Comparison of ENCODE assay signal across 10 mouse cellular contexts in the genomic region with DNA sequence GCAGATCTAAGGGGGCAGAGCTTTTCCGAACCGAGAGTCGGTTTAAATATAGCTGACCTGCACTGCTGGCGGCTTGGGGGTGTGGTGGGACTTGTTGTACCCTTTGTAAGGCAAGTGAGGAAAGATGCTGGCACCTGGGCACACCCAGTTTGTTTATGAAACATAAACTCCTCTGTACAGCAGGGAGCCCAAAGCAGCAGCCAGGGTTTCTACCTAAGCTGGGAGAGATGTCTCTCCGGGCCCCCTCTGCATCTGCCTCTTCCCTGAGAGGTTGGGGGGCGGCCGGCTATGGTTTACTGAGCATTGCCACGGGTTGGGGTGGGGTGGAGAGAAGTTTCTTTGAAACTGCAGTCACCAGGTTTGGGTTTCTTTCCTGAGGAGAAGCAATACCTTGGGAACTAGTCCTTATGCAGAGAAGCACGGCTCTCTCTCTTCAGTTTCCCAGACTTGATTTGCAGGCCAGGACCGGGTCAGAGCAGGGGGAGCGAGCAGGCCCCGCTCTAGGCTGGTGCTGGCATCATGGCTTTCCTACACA. TPM values are rescaled to one million over a fixed set of nuclear protein-coding genes. Genes with fewer than 3 reads are reported as not detected.
DNase-seq lines count a peak whose midpoint lies in the region; ATAC-seq and TF ChIP-seq lines count a peak whose summit lies in the region.
"Had no signal": no experiment of that assay in that cellular context is flagged by ENCODE, and none has a peak within 500 bp of the region (broad histone marks: within the 10 kb centered on the region; RNA-seq: fewer than 3 reads in every experiment).

No protein-coding gene starts in this region.

- peaks cover 21% of the 10 kb centered on the region for H3K79me2 ChIP-seq in myocyte (ENCODE audit: control insufficient read depth, insufficient read depth)

- peak overlapping the region; percentile 29 for H3K4me3 ChIP-seq in kidney, embryonic 14.5 days (ENCODE audit: low read length)
- peak overlapping the region; percentile 35 for H3K4me3 ChIP-seq in embryonic facial prominence, embryonic 15.5 days (replicated peaks)
- H3K4me3 ChIP-seq in intestine, embryonic 16.5 days (ENCODE audit: low read length), result peak overlapping the region; percentile 46
- no peak overlapping the region for H3K4me3 ChIP-seq in myocyte
- H3K4me3 ChIP-seq: megakaryocyte, embryonic 14.5 days had no signal

- TF ChIP-seq POLR2A in myocyte (IDR thresholded peaks at IDR 0.05; ENCODE audit: insufficient read length, low read depth), result no peak

- no peaks in the 10 kb centered on the region for H3K9me3 ChIP-seq in kidney, embryonic 14.5 days (ENCODE audit: control insufficient read depth, low read length)
- H3K9me3 ChIP-seq in embryonic facial prominence, embryonic 15.5 days (replicated peaks), result no peaks in the 10 kb centered on the region
- no peaks in the 10 kb centered on the region for H3K9me3 ChIP-seq in intestine, embryonic 16.5 days (ENCODE audit: control insufficient read depth, low read length)
- H3K9me3 ChIP-seq: megakaryocyte, embryonic 14.5 days had no signal

- 18% methylated on average over 12 of the region's 12 CpGs for WGBS in kidney, embryonic 14.5 days
- WGBS in embryonic facial prominence, embryonic 15.5 days, result 19% methylated on average over 12 of the region's 12 CpGs
- 26% methylated on average over 12 of the region's 12 CpGs for WGBS in intestine, embryonic 16.5 days

- H3ac ChIP-seq in myocyte (ENCODE audit: control insufficient read depth, insufficient read length), result no peak overlapping the region

- peak overlapping the region; percentile 90 for H3K27ac ChIP-seq in kidney, embryonic 14.5 days (ENCODE audit: low read depth, low read length)
- H3K27ac ChIP-seq in embryonic facial prominence, embryonic 15.5 days (replicated peaks), result peak overlapping the region; percentile 79
- H3K27ac ChIP-seq in intestine, embryonic 16.5 days (ENCODE audit: low read length), result peak overlapping the region; percentile 83

- peak overlapping the region; percentile 58 for H3K9ac ChIP-seq in kidney, embryonic 14.5 days (ENCODE audit: low read depth, low read length)
- H3K9ac ChIP-seq in embryonic facial prominence, embryonic 15.5 days, result 0 out of 2 replicates have a peak overlapping the region, but pooled peaks have one; percentile 13
- peak overlapping the region; percentile 65 for H3K9ac ChIP-seq in intestine, embryonic 16.5 days (ENCODE audit: low read depth, low read length)

- DNase-seq in kidney, adult 9 months, result no peak
- DNase-seq in gastrocnemius, postnatal 25 days, result no peak
- DNase-seq in layer of hippocampus, postnatal 14 days (ENCODE audit: low spot score in 2 of 2), result no peak
- DNase-seq in spleen, postnatal 4 days (ENCODE audit: low spot score in 2 of 2), result no peak

- peaks cover 64% of the 10 kb centered on the region for H3K4me1 ChIP-seq in kidney, embryonic 14.5 days (ENCODE audit: control insufficient read depth, insufficient read depth, low read length)
- peaks cover 76% of the 10 kb centered on the region for H3K4me1 ChIP-seq in embryonic facial prominence, embryonic 15.5 days
- H3K4me1 ChIP-seq in intestine, embryonic 16.5 days (ENCODE audit: control insufficient read depth, insufficient read depth, low read length), result peaks cover 43% of the 10 kb centered on the region

- ATAC-seq in kidney, embryonic 14.5 days (ENCODE audit: low FRiP score, low TSS enrichment), result no peak
- no peak for ATAC-seq in embryonic facial prominence, embryonic 15.5 days (ENCODE audit: insufficient number of reproducible peaks, low FRiP score, low TSS enrichment, low read depth)
- no peak for ATAC-seq in intestine, embryonic 16.5 days

- H3K27me3 ChIP-seq in kidney, embryonic 14.5 days (ENCODE audit: control insufficient read depth, insufficient read depth, low read length), result no peaks in the 10 kb centered on the region
- no peaks in the 10 kb centered on the region for H3K27me3 ChIP-seq in embryonic facial prominence, embryonic 15.5 days
- no peaks in the 10 kb centered on the region for H3K27me3 ChIP-seq in intestine, embryonic 16.5 days (replicated peaks; ENCODE audit: control insufficient read depth, insufficient read depth, low read length)
- H3K27me3 ChIP-seq in myocyte (ENCODE audit: control insufficient read depth, insufficient read depth, insufficient read length), result no peaks in the 10 kb centered on the region
- H3K27me3 ChIP-seq: megakaryocyte, embryonic 14.5 days had no signal

- H3K4me2 ChIP-seq in kidney, embryonic 14.5 days (replicated peaks; ENCODE audit: low read depth, low read length), result peak overlapping the region; percentile 60
- peak overlapping the region; percentile 43 for H3K4me2 ChIP-seq in embryonic facial prominence, embryonic 15.5 days (replicated peaks)
- peak overlapping the region; percentile 54 for H3K4me2 ChIP-seq in intestine, embryonic 16.5 days (ENCODE audit: low read depth, low read length)
- H3K4me2 ChIP-seq in myocyte (ENCODE audit: low read depth), result peak overlapping the region; percentile 52

- H3K36me3 ChIP-seq in kidney, embryonic 14.5 days (ENCODE audit: control insufficient read depth, insufficient read depth, low read length), result peaks cover 3% of the 10 kb centered on the region; the same call in 1 of the 2 replicates
- peaks cover 6% of the 10 kb centered on the region; the same call in 1 of the 2 replicates for H3K36me3 ChIP-seq in embryonic facial prominence, embryonic 15.5 days
- H3K36me3 ChIP-seq in intestine, embryonic 16.5 days (ENCODE audit: control insufficient read depth, insufficient read depth, low read length), result no peaks in the 10 kb centered on the region
- H3K36me3 ChIP-seq in myocyte (ENCODE audit: control insufficient read depth, insufficient read depth), result peaks cover 5% of the 10 kb centered on the region

TF ChIP-seq in myocyte, 11 proteins besides CTCF, POLR2A, EP300 and RAD21:
- no peak for TF ChIP-seq TCF3 (IDR thresholded peaks at IDR 0.05; ENCODE audit: insufficient read length, low read depth)
- no peak for TF ChIP-seq MYOD1 (IDR thresholded peaks at IDR 0.05; ENCODE audit: control insufficient read depth in 1 of 3, insufficient read length in 2 of 3, low read depth in 2 of 3)
- TF ChIP-seq CEBPB (IDR thresholded peaks at IDR 0.05; ENCODE audit: insufficient read depth, poor library complexity, severe bottlenecking), result no peak
- no peak for TF ChIP-seq TCF12 (IDR thresholded peaks at IDR 0.05; ENCODE audit: insufficient read depth, poor library complexity, severe bottlenecking)
- no peak for TF ChIP-seq MYOG (IDR thresholded peaks at IDR 0.05; ENCODE audit: control insufficient read depth in 1 of 3, insufficient read depth in 1 of 3, insufficient read length in 2 of 3, low read depth in 2 of 3)
- TF ChIP-seq E2F4 (IDR thresholded peaks at IDR 0.05; ENCODE audit: insufficient read depth), result no peak
- no peak for TF ChIP-seq USF1 (IDR thresholded peaks at IDR 0.05; ENCODE audit: low read depth)
- TF ChIP-seq REST (IDR thresholded peaks at IDR 0.05; ENCODE audit: insufficient read depth, insufficient read length), result no peak
- TF ChIP-seq POLR2AphosphoS2 (IDR thresholded peaks at IDR 0.05; ENCODE audit: insufficient read length, low read depth), result no peak

RNA-seq across cellular contexts. Expression of a gene that starts 23.8 kb away (rescaled TPM):
- 26.2 and 46.1 TPM in 2 replicates for polyA plus RNA-seq in kidney, embryonic 14.5 days (2014; fragmentation: Nextera tagmentation; extraction: Ambion mirVana)
- polyA plus RNA-seq in embryonic facial prominence, embryonic 15.5 days (2015; fragmentation: Nextera tagmentation; extraction: Ambion mirVana), result 50.1 and 55.2 TPM in 2 replicates
- polyA plus RNA-seq in intestine, embryonic 16.5 days (2015; fragmentation: Nextera tagmentation; extraction: Ambion mirVana), result 39.3 and 40.0 TPM in 2 replicates
- 39.8 TPM for polyA plus RNA-seq in myocyte (2012; fragmentation: generic; extraction: Trizol)
- total RNA-seq in gastrocnemius, postnatal 25 days (2021), result 10 to 100 TPM; 39.0 to 47.3 TPM
- total RNA-seq in layer of hippocampus, postnatal 14 days (2021), result 10 to 100 TPM; 39.8 to 41.8 TPM

RNA-seq across cellular contexts. Expression of a gene that starts 49.6 kb away (rescaled TPM):
- 18.1 and 25.1 TPM in 2 replicates for polyA plus RNA-seq in kidney, embryonic 14.5 days (2014; fragmentation: Nextera tagmentation; extraction: Ambion mirVana)
- polyA plus RNA-seq in embryonic facial prominence, embryonic 15.5 days (2015; fragmentation: Nextera tagmentation; extraction: Ambion mirVana), result 21.8 and 21.9 TPM in 2 replicates
- 16.7 and 18.1 TPM in 2 replicates for polyA plus RNA-seq in intestine, embryonic 16.5 days (2015; fragmentation: Nextera tagmentation; extraction: Ambion mirVana)
- polyA plus RNA-seq in myocyte (2012; fragmentation: generic; extraction: Trizol), result 0.62 TPM
- total RNA-seq in gastrocnemius, postnatal 25 days (2021), result 1 to 10 TPM; 2.8 TPM
- 1 to 10 TPM; 8.2 to 8.3 TPM for total RNA-seq in layer of hippocampus, postnatal 14 days (2021)

RNA-seq across cellular contexts. Expression of a gene that starts 49.7 kb away (rescaled TPM):
- polyA plus RNA-seq in kidney, embryonic 14.5 days (2014; fragmentation: Nextera tagmentation; extraction: Ambion mirVana), result 98.3 and 182 TPM in 2 replicates
- 149 TPM in 2 replicates for polyA plus RNA-seq in embryonic facial prominence, embryonic 15.5 days (2015; fragmentation: Nextera tagmentation; extraction: Ambion mirVana)
- polyA plus RNA-seq in intestine, embryonic 16.5 days (2015; fragmentation: Nextera tagmentation; extraction: Ambion mirVana), result 53.9 and 64.5 TPM in 2 replicates
- polyA plus RNA-seq in myocyte (2012; fragmentation: generic; extraction: Trizol), result 81.9 TPM
- 10 to 100 TPM; 49.6 to 55.8 TPM for total RNA-seq in gastrocnemius, postnatal 25 days (2021)
- total RNA-seq in layer of hippocampus, postnatal 14 days (2021), result 100 to 1,000 TPM; 111 to 121 TPM

RNA-seq across cellular contexts. Expression of a gene that starts 50.2 kb away (rescaled TPM):
- polyA plus RNA-seq in kidney, embryonic 14.5 days (2014; fragmentation: Nextera tagmentation; extraction: Ambion mirVana), result not detected in 2 replicates
- polyA plus RNA-seq in embryonic facial prominence, embryonic 15.5 days (2015; fragmentation: Nextera tagmentation; extraction: Ambion mirVana), result 1.1 and 2.3 TPM in 2 replicates
- polyA plus RNA-seq in intestine, embryonic 16.5 days (2015; fragmentation: Nextera tagmentation; extraction: Ambion mirVana), result 0.16 TPM in 1 of 2 replicates, not detected in the other
- not detected for polyA plus RNA-seq in myocyte (2012; fragmentation: generic; extraction: Trizol)
- total RNA-seq in gastrocnemius, postnatal 25 days (2021), result not detected
- total RNA-seq in layer of hippocampus, postnatal 14 days (2021), result not detected
- polyA plus RNA-seq: brain, embryonic 14.5 days had no signal

Comparison
In these comparisons a context has a peak if more than half of its experiments do, and no peak if none do; other contexts are left out.
1. H3K9ac ChIP-seq: peak in every context shown above with its lines; median percentile 65 in intestine, embryonic 16.5 days; 58 in kidney, embryonic 14.5 days; 13 in embryonic facial prominence, embryonic 15.5 days.
2. RNA of a gene that starts 49.6 kb away (polyA plus RNA-seq): 18.1 to 25.1 TPM in kidney, embryonic 14.5 days, 21.8 to 21.9 TPM in embryonic facial prominence, embryonic 15.5 days and 16.7 to 18.1 TPM in intestine, embryonic 16.5 days; 0.62 TPM in myocyte (single experiment); every median in the first group is over 10 times any median in the second.
3. Peak in every context shown above with its lines, with median percentiles within 50 percentile points of each other: H3K27ac ChIP-seq and H3K4me2 ChIP-seq.